10 mouse cellular contexts compared by ENCODE assay signal in genomic region chr17:46457791-46458190, GRCm38 (mm10). TPM values are rescaled to one million over a fixed set of nuclear protein-coding genes. Genes with fewer than 3 reads are reported as not detected.
A peak's percentile ranks its signal among the peaks of the same experiment; 100 is the strongest.
DNase-seq lines count a peak whose midpoint lies in the region; ATAC-seq and TF ChIP-seq lines count a peak whose summit lies in the region.
"Had no signal": no experiment of that assay in that cellular context is flagged by ENCODE, and none has a peak within 500 bp of the region (broad histone marks: within the 10 kb centered on the region; RNA-seq: fewer than 3 reads in every experiment).

No protein-coding gene starts in this region.

- TF ChIP-seq EP300 in heart, postnatal 0 days (IDR thresholded peaks at IDR 0.05; ENCODE audit: low read depth) = no peak

- intact Hi-C loops in left cerebral cortex, postnatal 14 days (cut with DNase I) = no loop called here
- intact Hi-C loops in left cerebral cortex, postnatal 10 days (cut with DNase I) = no loop called here

- no peak overlapping the region for H3K4me2 ChIP-seq in heart, postnatal 0 days (ENCODE audit: low read depth, low read length)

- no peak for ATAC-seq in heart, postnatal 0 days (ENCODE audit: insufficient read depth, low read depth)
- peak; percentile 71 for ATAC-seq in megakaryocyte progenitor cell, adult 5-6 weeks (replicated peaks; ENCODE audit: poor library complexity)
- no peak for ATAC-seq in activated CD4-positive, CD25-positive, alpha-beta regulatory T cell, adult 4 months

- no peak overlapping the region for H3K4me3 ChIP-seq in bone marrow macrophage, adult 2 months (ENCODE audit: insufficient read depth, low read length)
- no peak overlapping the region for H3K4me3 ChIP-seq in heart, postnatal 0 days (ENCODE audit: low read depth, low read length)
- H3K4me3 ChIP-seq: myocyte had no signal

- H3K36me3 ChIP-seq in heart, postnatal 0 days (replicated peaks; ENCODE audit: control insufficient read depth, insufficient read depth, low read length) = no peaks in the 10 kb centered on the region

- H3K27me3 ChIP-seq in heart, postnatal 0 days (ENCODE audit: control insufficient read depth, insufficient read depth, low read length) = peaks cover 61% of the 10 kb centered on the region

- H3K4me1 ChIP-seq in bone marrow macrophage, adult 2 months (ENCODE audit: control insufficient read depth, insufficient read depth, low read length) = no peaks in the 10 kb centered on the region
- peaks cover 55% of the 10 kb centered on the region for H3K4me1 ChIP-seq in heart, postnatal 0 days (ENCODE audit: control insufficient read depth, insufficient read depth)

- peak; percentile 38 to 41 for DNase-seq in left cerebral cortex, postnatal 14 days (ENCODE audit: low spot score in 2 of 2)
- no peak for DNase-seq in left cerebral cortex, postnatal 10 days (ENCODE audit: extremely low spot score in 1 of 2, low spot score in 2 of 2)
- peak; percentile 54 for DNase-seq in MEL-GATA-1-ER (ENCODE audit: extremely low read depth, low read depth)
- no peak for DNase-seq in heart, postnatal 0 days (ENCODE audit: low spot score)
- no peak for DNase-seq in layer of hippocampus, adult 9-10 months (ENCODE audit: low spot score)

- H3K9ac ChIP-seq in heart, postnatal 0 days (replicated peaks; ENCODE audit: low read depth, low read length) = no peak overlapping the region

- peak; percentile 34; the same call in 1 of the 2 replicates for TF ChIP-seq CTCF in bone marrow macrophage, adult 2 months (IDR thresholded peaks at IDR 0.05; ENCODE audit: low read depth, low read length)
- TF ChIP-seq CTCF in heart, postnatal 0 days (IDR thresholded peaks at IDR 0.05; ENCODE audit: low read depth) = peak; percentile 38

- no peaks in the 10 kb centered on the region for H3K9me3 ChIP-seq in heart, postnatal 0 days (replicated peaks; ENCODE audit: control insufficient read depth, low read length)

- WGBS in heart, postnatal 0 days = 16% methylated on average over 10 of the region's 10 CpGs

- H3K27ac ChIP-seq in bone marrow macrophage, adult 2 months (ENCODE audit: insufficient read depth, low read depth, low read length) = no peak overlapping the region
- peak overlapping the region; percentile 77 for H3K27ac ChIP-seq in heart, postnatal 0 days (ENCODE audit: low read depth)

- no peak for TF ChIP-seq POLR2A in bone marrow macrophage, adult 2 months (IDR thresholded peaks at IDR 0.05; ENCODE audit: borderline replicate concordance, low read depth, low read length)

RNA-seq across cellular contexts. Expression of gene Slc22a7, which starts 19.5 kb away (rescaled TPM):
- total RNA-seq in left cerebral cortex, postnatal 14 days (2021) = under 1 TPM; 0.53 to 0.89 TPM
- under 1 TPM; 0.26 to 0.75 TPM for total RNA-seq in left cerebral cortex, postnatal 10 days (2021)
- not detected in 2 replicates for polyA plus RNA-seq in bone marrow macrophage, adult 2 months (2012; ENCODE audit: insufficient read depth, insufficient read length, missing spikeins)
- not detected in 2 replicates for total RNA-seq in heart, postnatal 0 days (2014; rRNA removed; ENCODE audit: low replicate concordance)
- polyA plus RNA-seq in heart, postnatal 0 days (2015; fragmentation: Nextera tagmentation; extraction: Ambion mirVana) = not detected in 2 replicates
- total RNA-seq in megakaryocyte progenitor cell, adult 5-6 weeks (2015) = not detected in 2 replicates
- not detected in 2 replicates for total RNA-seq in megakaryocyte progenitor cell, adult 5-6 weeks (2017)
- not detected for polyA plus RNA-seq in activated CD4-positive, CD25-positive, alpha-beta regulatory T cell, adult 4 months (2017; shearing (Covaris generic))
- total RNA-seq: heart, postnatal 10 days had no signal
- polyA plus RNA-seq: myocyte had no signal

RNA-seq across cellular contexts. Expression of gene Crip3, which starts 29.1 kb away (rescaled TPM):
- 1 to 10 TPM; 3.3 to 5.3 TPM for total RNA-seq in left cerebral cortex, postnatal 14 days (2021)
- total RNA-seq in left cerebral cortex, postnatal 10 days (2021) = 1 to 10 TPM; 3.1 to 5.9 TPM
- not detected in 2 replicates for polyA plus RNA-seq in bone marrow macrophage, adult 2 months (2012; ENCODE audit: insufficient read depth, insufficient read length, missing spikeins)
- 1.5 TPM in 1 of 2 replicates, not detected in the other for total RNA-seq in heart, postnatal 0 days (2014; rRNA removed; ENCODE audit: low replicate concordance)
- 0.48 and 1.00 TPM in 2 replicates for polyA plus RNA-seq in heart, postnatal 0 days (2015; fragmentation: Nextera tagmentation; extraction: Ambion mirVana)
- total RNA-seq in megakaryocyte progenitor cell, adult 5-6 weeks (2015) = not detected in 2 replicates
- not detected in 2 replicates for total RNA-seq in megakaryocyte progenitor cell, adult 5-6 weeks (2017)
- not detected for polyA plus RNA-seq in activated CD4-positive, CD25-positive, alpha-beta regulatory T cell, adult 4 months (2017; shearing (Covaris generic))
- polyA plus RNA-seq: myocyte had no signal

RNA-seq across cellular contexts. Expression of gene Ttbk1, which starts 29.7 kb away (rescaled TPM):
- 100 to 1,000 TPM; 135 to 142 TPM for total RNA-seq in left cerebral cortex, postnatal 14 days (2021)
- 100 to 1,000 TPM; 115 to 117 TPM for total RNA-seq in left cerebral cortex, postnatal 10 days (2021)
- polyA plus RNA-seq in bone marrow macrophage, adult 2 months (2012; ENCODE audit: insufficient read depth, insufficient read length, missing spikeins) = not detected in 2 replicates
- 0.31 and 0.80 TPM in 2 replicates for total RNA-seq in heart, postnatal 0 days (2014; rRNA removed; ENCODE audit: low replicate concordance)
- 0.04 TPM in 2 replicates for polyA plus RNA-seq in heart, postnatal 0 days (2015; fragmentation: Nextera tagmentation; extraction: Ambion mirVana)
- 0.02 TPM in 1 of 2 replicates, not detected in the other for total RNA-seq in megakaryocyte progenitor cell, adult 5-6 weeks (2015)
- 0.14 TPM in 1 of 2 replicates, not detected in the other for total RNA-seq in megakaryocyte progenitor cell, adult 5-6 weeks (2017)
- polyA plus RNA-seq in activated CD4-positive, CD25-positive, alpha-beta regulatory T cell, adult 4 months (2017; shearing (Covaris generic)) = 1 to 10 TPM in 1 of 2 experiments, under 1 TPM in 1; 0.49 to 1.5 TPM
- polyA plus RNA-seq: myocyte had no signal

RNA-seq across cellular contexts. Expression of gene Dnph1, which starts 38.7 kb away (rescaled TPM):
- total RNA-seq in left cerebral cortex, postnatal 14 days (2021) = 1 to 10 TPM; 5.2 to 5.3 TPM
- total RNA-seq in left cerebral cortex, postnatal 10 days (2021) = 1 to 10 TPM; 6.0 to 6.2 TPM
- 5.7 and 9.0 TPM in 2 replicates for polyA plus RNA-seq in bone marrow macrophage, adult 2 months (2012; ENCODE audit: insufficient read depth, insufficient read length, missing spikeins)
- 7.0 and 16.0 TPM in 2 replicates for total RNA-seq in heart, postnatal 0 days (2014; rRNA removed; ENCODE audit: low replicate concordance)
- polyA plus RNA-seq in heart, postnatal 0 days (2015; fragmentation: Nextera tagmentation; extraction: Ambion mirVana) = 9.1 and 10.0 TPM in 2 replicates
- total RNA-seq in megakaryocyte progenitor cell, adult 5-6 weeks (2015) = 41.5 and 45.7 TPM in 2 replicates
- total RNA-seq in megakaryocyte progenitor cell, adult 5-6 weeks (2017) = 20.2 and 26.3 TPM in 2 replicates
- polyA plus RNA-seq in activated CD4-positive, CD25-positive, alpha-beta regulatory T cell, adult 4 months (2017; shearing (Covaris generic)) = 10 to 100 TPM; 11.1 to 13.4 TPM

Comparison
In these comparisons a context has a peak if more than half of its experiments do, and no peak if none do; other contexts are left out.
1. DNase-seq: peak in left cerebral cortex, postnatal 14 days (2 of 2) and MEL-GATA-1-ER (single experiment); none in left cerebral cortex, postnatal 10 days (0 of 2), heart, postnatal 0 days (single experiment) and layer of hippocampus, adult 9-10 months (single experiment).
2. RNA of gene Ttbk1, which starts 29.7 kb away (total RNA-seq): 135 to 142 TPM in left cerebral cortex, postnatal 14 days and 115 to 117 TPM in left cerebral cortex, postnatal 10 days; 0.31 to 0.80 TPM in heart, postnatal 0 days and 0.02 to 0.14 TPM in megakaryocyte progenitor cell, adult 5-6 weeks; every median in the first group is over 10 times any median in the second.